Mouse (Mus musculus) fat pad, adult 2 months (tissue): ENCODE measurements around the gene Nrip1.

Experiments
- DNase-seq: peaks from one replicate; pipeline ENCODE4 v3.0.0-alpha.2; 2011; ENCODE audit warnings: low read depth, low spot score; ENCODE audit errors: extremely low read depth

The Nrip1 gene

GRCm38 (mm10) chr16:76289495-76289894, 84.1 kb downstream of the Nrip1 start:
- DNase-seq, result no peak

DNA sequence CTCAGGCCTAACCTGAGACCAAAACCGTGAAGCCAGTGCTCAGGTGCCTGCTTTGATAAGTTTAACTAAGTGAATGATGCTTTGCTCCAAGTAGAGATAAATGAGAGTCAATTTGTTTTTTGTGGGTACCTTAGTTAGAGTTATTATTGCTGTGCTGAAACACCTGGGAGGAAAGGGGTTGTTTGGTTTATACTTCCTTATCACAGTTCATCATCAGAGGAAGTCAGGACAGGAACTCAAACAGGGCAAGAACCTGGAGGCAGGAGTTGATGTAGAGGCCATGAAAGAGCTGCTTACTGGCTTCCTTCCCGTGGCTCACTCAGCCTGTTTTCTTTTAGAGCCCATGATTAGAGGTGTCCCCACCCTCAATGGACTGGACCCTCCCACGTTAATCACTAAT, 89.8 kb downstream of the Nrip1 start:
- no peak for DNase-seq

- DNase-seq, result no peak
Measured at GRCm38 (mm10) chr16:76281850-76282249, 91.8 kb downstream of the Nrip1 start.

DNA sequence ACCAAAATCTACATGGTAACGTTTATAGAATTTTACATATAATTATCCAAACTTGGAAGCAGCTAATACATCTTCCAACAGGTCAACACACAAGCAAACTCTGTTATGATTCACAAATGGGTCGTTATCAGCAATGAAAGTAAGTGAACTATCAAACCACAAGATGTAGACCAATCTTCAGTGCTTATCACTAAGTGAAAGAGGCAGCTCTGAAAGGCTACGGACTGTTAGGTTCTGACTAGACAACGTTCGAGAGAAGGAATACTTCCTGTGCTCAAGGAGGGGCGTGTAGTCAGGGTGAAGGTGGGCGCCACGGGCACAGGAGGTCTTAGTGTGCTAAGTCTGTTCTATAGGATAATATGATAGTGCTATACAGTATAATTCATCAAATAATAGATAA, 93.3 kb downstream of the Nrip1 start:
- no peak for DNase-seq

GRCm38 (mm10) chr16:76276271-76276670, 97.4 kb downstream of the Nrip1 start:
- no peak for DNase-seq

- DNase-seq, result no peak
Measured at GRCm38 (mm10) chr16:76275584-76275983, 98.0 kb downstream of the Nrip1 start.

DNA sequence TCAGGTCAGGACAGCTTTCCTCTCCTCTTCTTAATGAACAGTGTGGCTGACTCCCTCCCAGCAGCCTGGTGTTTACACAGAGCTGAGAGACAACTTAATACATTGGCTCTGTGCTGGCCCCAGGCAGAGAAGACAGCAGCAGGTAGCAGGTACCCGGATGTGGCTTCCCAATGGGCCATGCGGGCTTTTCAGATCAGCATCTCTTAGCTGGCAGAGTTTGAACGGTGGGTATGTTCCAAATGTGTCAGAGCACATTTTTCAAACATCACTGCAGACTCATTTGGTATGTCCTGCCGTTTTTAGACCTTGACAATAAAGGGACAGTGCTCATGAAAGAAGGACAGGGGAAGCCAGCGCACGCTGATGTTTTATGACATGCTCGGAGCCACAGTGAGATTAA, 98.5 kb downstream of the Nrip1 start:
- no peak for DNase-seq

- DNase-seq, result no peak
Measured at GRCm38 (mm10) chr16:76266635-76267268, 106.9 kb downstream of the Nrip1 start.

- no peak for DNase-seq
Measured at GRCm38 (mm10) chr16:76265874-76266273, 107.8 kb downstream of the Nrip1 start.

- no peak for DNase-seq
Measured at GRCm38 (mm10) chr16:76265301-76265700, 108.3 kb downstream of the Nrip1 start.

- DNase-seq, result no peak
Measured at GRCm38 (mm10) chr16:76263393-76263792, 110.2 kb downstream of the Nrip1 start.

- DNase-seq, result peak; percentile 59
Measured at GRCm38 (mm10) chr16:76260296-76260695, 113.3 kb downstream of the Nrip1 start.

- no peak for DNase-seq
Measured at GRCm38 (mm10) chr16:76251826-76252225, 121.8 kb downstream of the Nrip1 start.

DNA sequence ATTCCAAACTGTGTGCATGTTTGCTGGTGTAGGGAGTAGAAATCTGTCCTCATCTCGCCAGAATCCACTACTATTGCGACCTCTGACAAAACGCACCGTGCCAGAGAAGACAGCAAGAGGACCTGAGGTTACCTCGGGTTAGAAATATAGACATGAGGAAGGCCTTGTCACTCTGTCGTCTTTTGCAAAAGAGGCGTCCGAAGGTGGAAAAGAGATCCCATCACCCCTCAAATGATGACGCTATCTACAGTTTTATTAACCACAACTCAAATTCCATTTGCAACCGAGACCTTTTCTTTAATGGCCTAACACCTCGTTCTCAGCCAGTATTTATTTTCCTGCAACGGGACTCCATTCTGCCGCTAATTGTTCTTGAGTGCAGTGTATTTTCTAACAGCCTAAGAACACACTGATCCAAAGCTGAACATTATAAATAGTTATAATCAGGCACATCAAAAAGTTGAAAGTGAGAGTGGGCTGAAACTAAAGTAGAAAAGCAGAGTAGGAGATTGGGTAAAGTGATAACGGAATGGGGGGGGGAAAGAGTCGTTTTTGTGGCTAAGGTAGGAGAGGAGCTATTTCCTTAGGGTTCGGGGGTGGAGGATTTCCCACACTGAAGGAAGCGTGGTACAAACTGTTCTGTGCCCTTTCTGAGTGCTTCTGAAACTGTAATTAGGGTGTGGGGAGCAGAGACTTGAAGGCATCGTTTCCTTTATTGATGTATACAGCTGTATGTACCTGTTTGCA, 124.1 kb downstream of the Nrip1 start:
- DNase-seq, result no peak

DNA sequence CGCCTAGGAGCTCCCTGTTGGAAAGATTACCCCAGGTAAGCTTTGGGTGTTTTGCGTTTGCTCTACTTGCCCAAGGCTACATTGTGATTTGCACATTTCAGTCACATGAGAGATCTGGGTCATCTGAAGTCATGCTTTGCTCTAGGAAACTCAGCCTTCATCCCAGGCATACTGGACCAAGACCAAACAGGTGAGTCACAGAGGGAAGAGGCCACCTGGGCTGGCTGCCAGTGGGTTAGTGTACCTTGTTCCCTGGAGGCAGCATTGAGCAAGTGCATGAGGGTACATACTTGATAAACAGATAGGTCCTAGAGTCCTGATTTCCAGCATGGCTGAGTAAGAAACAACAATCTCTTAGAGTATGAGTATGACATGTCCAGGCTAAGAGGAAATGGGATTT, 130.8 kb downstream of the Nrip1 start:
- peak; percentile 70 for DNase-seq

DNA sequence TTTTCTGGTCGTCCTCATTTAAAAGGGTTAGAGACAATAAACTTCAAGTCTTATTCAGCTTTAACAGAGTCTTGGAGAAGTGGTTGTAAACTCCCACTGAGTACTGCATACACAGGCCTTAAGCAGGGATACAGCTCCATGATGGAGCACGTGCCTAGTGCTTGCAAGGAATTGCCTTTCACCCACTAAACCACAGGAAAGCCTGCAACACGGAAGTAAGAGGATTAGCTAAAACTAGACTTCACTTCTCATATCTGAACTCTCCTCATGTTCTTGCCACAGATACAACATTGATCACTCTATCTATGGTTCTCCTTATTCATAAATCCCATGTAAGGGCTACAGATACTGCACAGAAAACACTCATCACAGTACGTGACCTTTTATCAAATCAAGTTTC, 132.4 kb downstream of the Nrip1 start:
- DNase-seq, result no peak

DNA sequence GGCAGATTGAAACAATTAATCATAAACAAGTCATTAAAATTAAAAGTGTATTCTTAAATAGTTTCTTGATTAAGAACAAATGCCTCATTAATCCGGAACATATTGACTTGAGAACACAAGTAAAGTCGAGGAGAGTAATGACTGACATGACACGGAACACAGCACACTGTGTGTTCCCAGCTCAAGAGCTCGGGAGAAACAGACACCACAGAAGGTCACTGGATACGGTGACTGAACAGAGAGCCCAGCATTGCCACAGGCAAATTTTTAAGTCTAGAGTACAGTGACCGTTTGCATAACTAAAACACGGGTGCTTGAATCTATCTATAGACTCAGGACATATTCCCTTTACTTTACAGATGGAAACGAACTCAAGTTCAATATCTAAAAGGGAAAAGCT, 134.3 kb downstream of the Nrip1 start:
- no peak for DNase-seq

DNA sequence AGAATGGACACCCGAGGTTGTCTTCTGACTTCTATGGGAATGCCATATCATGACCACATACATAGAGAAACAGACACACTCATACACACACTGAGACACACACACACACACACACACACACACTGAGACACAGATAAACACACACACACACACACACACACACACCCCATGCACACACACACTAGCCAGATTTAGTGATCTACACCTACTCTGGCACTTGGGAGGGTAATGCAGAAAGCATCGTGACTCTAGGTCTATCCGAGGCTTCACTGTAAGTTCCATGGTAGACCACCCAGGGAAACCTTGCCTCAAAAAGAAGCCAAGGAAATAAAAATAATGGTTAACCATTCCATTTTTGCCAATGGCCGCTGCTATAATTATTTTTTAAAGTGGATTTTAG, 134.8 kb downstream of the Nrip1 start:
- no peak for DNase-seq
